In the genomic region with DNA sequence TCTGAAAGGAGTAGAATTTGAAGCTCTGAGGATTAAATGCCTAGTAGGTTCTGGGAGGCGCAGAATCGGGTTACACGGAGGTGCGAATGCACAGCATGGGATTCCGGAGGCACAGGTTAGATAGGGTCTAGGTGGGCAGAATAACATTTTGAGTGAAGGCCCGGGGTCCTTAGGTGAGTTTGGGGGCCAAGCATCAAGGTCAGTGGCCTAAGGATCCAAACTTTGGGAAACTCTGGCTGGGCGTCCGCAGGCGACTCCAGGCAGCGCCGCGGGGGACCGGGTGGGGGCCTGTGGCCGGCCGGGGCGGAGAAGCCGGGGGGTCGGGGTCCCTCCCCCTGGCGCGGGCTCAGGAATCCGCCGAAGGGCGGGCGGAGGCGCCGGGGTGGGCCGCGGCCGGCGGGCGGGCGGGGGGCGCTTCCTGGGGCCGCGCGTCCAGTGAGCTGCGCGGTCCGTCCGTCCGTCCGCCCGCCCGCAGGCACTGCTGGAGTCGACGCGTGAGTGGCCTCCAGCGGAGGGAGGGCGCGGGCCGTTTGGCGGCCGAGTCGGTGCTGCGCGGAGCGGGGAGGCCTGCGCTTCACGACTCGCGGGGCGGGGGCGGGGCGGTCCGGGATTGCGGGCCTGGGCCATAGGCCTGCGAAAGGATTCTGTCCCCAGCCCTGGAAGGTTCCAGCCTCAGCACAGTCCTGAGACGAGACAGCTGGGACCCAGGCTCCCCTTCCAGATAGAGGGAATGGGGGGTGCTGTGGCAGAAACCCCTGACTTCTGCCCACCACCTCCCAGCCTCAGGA, we compare ENCODE assay signal across 8 mouse cellular contexts. TPM values are rescaled to one million over a fixed set of nuclear protein-coding genes. Genes with fewer than 3 reads are reported as not detected.
DNase-seq lines count a peak whose midpoint lies in the region; ATAC-seq and TF ChIP-seq lines count a peak whose summit lies in the region.

No protein-coding gene starts in this region.

- no peaks in the 10 kb centered on the region for H3K9me3 ChIP-seq in kidney, postnatal 0 days (replicated peaks; ENCODE audit: low read length)
- H3K9me3 ChIP-seq in midbrain, embryonic 10.5 days (replicated peaks): no peaks in the 10 kb centered on the region

- TF ChIP-seq POLR2A in spleen, adult 2 months (IDR thresholded peaks at IDR 0.05; ENCODE audit: low read depth, low read length): no peak

- peak overlapping the region; percentile 38; the same call in 1 of the 2 replicates for H3K4me3 ChIP-seq in spleen, adult 2 months (ENCODE audit: extremely low read depth, insufficient read depth, insufficient read length)
- H3K4me3 ChIP-seq in kidney, postnatal 0 days (replicated peaks; ENCODE audit: low read depth, low read length): peak overlapping the region; percentile 58
- H3K4me3 ChIP-seq in midbrain, embryonic 10.5 days: peak overlapping the region; percentile 68

- ATAC-seq in kidney, postnatal 0 days (replicated peaks; ENCODE audit: low FRiP score, low read depth): peak; percentile 58

- H3K36me3 ChIP-seq in spleen, adult 2 months (ENCODE audit: control insufficient read depth, insufficient read depth, low read length): no peaks in the 10 kb centered on the region
- peaks cover 2% of the 10 kb centered on the region; the same call in 1 of the 2 replicates for H3K36me3 ChIP-seq in kidney, postnatal 0 days (ENCODE audit: insufficient read depth, low read length)
- peaks cover 23% of the 10 kb centered on the region for H3K36me3 ChIP-seq in midbrain, embryonic 10.5 days

- H3K4me1 ChIP-seq in spleen, adult 2 months (ENCODE audit: control insufficient read depth, insufficient read depth, insufficient read length): peaks cover 2% of the 10 kb centered on the region
- H3K4me1 ChIP-seq in kidney, postnatal 0 days (replicated peaks; ENCODE audit: insufficient read depth, low read length): peaks cover 12% of the 10 kb centered on the region; the same call in 1 of the 2 replicates
- H3K4me1 ChIP-seq in midbrain, embryonic 10.5 days: peaks cover 27% of the 10 kb centered on the region

- intact Hi-C loops in left cerebral cortex, postnatal 14 days (cut with DNase I): no loop called here

- peak overlapping the region; percentile 90 for H3K4me2 ChIP-seq in kidney, postnatal 0 days (ENCODE audit: low read length)

- H3K27ac ChIP-seq in spleen, adult 2 months (ENCODE audit: insufficient read depth, low read length): no peak overlapping the region; the same call in 1 of the 2 replicates
- H3K27ac ChIP-seq in kidney, postnatal 0 days: peak overlapping the region; percentile 85
- peak overlapping the region; percentile 90 for H3K27ac ChIP-seq in midbrain, embryonic 10.5 days (replicated peaks)

- peaks cover 13% of the 10 kb centered on the region for H3K27me3 ChIP-seq in spleen, adult 2 months (ENCODE audit: control insufficient read depth, insufficient read depth, low read length)
- H3K27me3 ChIP-seq in kidney, postnatal 0 days (ENCODE audit: insufficient read depth, low read length): no peaks in the 10 kb centered on the region
- H3K27me3 ChIP-seq in midbrain, embryonic 10.5 days (ENCODE audit: low read depth, poor library complexity, severe bottlenecking): peaks cover 10% of the 10 kb centered on the region; the same call in 1 of the 2 replicates

- DNase-seq in spleen, adult 2 months (ENCODE audit: low read depth in 1 of 2, low spot score in 2 of 2): no peak
- no peak for DNase-seq in spleen, adult 18-20 months
- DNase-seq in cerebellum, adult 8-10 months: peak; percentile 38
- peak; percentile 70 to 74 for DNase-seq in gastrocnemius, postnatal 4 days (ENCODE audit: low spot score in 2 of 2)
- DNase-seq in kidney, postnatal 0 days (ENCODE audit: low spot score): peak; percentile 58
- DNase-seq in midbrain, embryonic 10.5 days (ENCODE audit: low spot score): peak; percentile 65
- no peak for DNase-seq in frontal cortex, postnatal 10 days (ENCODE audit: low spot score in 2 of 2)
- DNase-seq in left cerebral cortex, postnatal 14 days (ENCODE audit: low spot score in 2 of 2): no peak

- no peak for TF ChIP-seq CTCF in spleen, adult 2 months (IDR thresholded peaks at IDR 0.05; ENCODE audit: extremely low read depth, insufficient read depth, insufficient read length, insufficient replicate concordance)
- 0 out of 2 replicates have a peak, but pooled peaks have one; percentile 1 for TF ChIP-seq CTCF in kidney, postnatal 0 days (IDR thresholded peaks at IDR 0.05; ENCODE audit: low read depth)

- peak overlapping the region; percentile 79 for H3K9ac ChIP-seq in kidney, postnatal 0 days (ENCODE audit: low read depth, low read length)

- 3% methylated on average over 56 of the region's 68 CpGs for WGBS in spleen, adult 2 months
- under 1% methylated on average over 58 of the region's 68 CpGs for WGBS in kidney, postnatal 0 days
- under 1% methylated on average over 57 of the region's 68 CpGs for WGBS in midbrain, embryonic 10.5 days

RNA-seq across cellular contexts. Expression of gene Efemp2, which starts 0.7 kb away (rescaled TPM):
- polyA plus RNA-seq in spleen, adult 2 months (2012; rRNA removed): 21.7 and 29.4 TPM in 2 replicates
- total RNA-seq in gastrocnemius, postnatal 4 days (2021): 10 to 100 TPM; 57.2 to 68.1 TPM
- 126 and 140 TPM in 2 replicates for polyA plus RNA-seq in kidney, postnatal 0 days (2015; fragmentation: Nextera tagmentation; extraction: Ambion mirVana)
- polyA plus RNA-seq in midbrain, embryonic 10.5 days (2016; fragmentation: Nextera tagmentation; extraction: Ambion mirVana): 67.6 and 69.1 TPM in 2 replicates
- 10 to 100 TPM; 14.5 to 15.9 TPM for total RNA-seq in left cerebral cortex, postnatal 14 days (2021)

RNA-seq across cellular contexts. Expression of gene Ctsw, which starts 6.2 kb away (rescaled TPM):
- 27.6 and 34.3 TPM in 2 replicates for polyA plus RNA-seq in spleen, adult 2 months (2012; rRNA removed)
- total RNA-seq in gastrocnemius, postnatal 4 days (2021): under 1 TPM in 1 of 2 experiments, not detected in 1; 0.16 TPM
- polyA plus RNA-seq in kidney, postnatal 0 days (2015; fragmentation: Nextera tagmentation; extraction: Ambion mirVana): 0.79 and 1.2 TPM in 2 replicates
- polyA plus RNA-seq in midbrain, embryonic 10.5 days (2016; fragmentation: Nextera tagmentation; extraction: Ambion mirVana): 1.7 and 2.7 TPM in 2 replicates
- 1 to 10 TPM; 2.2 to 2.7 TPM for total RNA-seq in left cerebral cortex, postnatal 14 days (2021)

RNA-seq across cellular contexts. Expression of gene Mus81, which starts 13.7 kb away (rescaled TPM):
- 41.5 and 53.9 TPM in 2 replicates for polyA plus RNA-seq in spleen, adult 2 months (2012; rRNA removed)
- 10 to 100 TPM; 28.9 to 30.9 TPM for total RNA-seq in gastrocnemius, postnatal 4 days (2021)
- 31.3 and 31.8 TPM in 2 replicates for polyA plus RNA-seq in kidney, postnatal 0 days (2015; fragmentation: Nextera tagmentation; extraction: Ambion mirVana)
- polyA plus RNA-seq in midbrain, embryonic 10.5 days (2016; fragmentation: Nextera tagmentation; extraction: Ambion mirVana): 41.3 and 47.0 TPM in 2 replicates
- total RNA-seq in left cerebral cortex, postnatal 14 days (2021): 10 to 100 TPM; 33.7 to 37.0 TPM

RNA-seq across cellular contexts. Expression of gene Fibp, which starts 14.1 kb away (rescaled TPM):
- polyA plus RNA-seq in spleen, adult 2 months (2012; rRNA removed): 80.4 and 131 TPM in 2 replicates
- total RNA-seq in gastrocnemius, postnatal 4 days (2021): 10 to 100 TPM; 62.3 to 71.1 TPM
- polyA plus RNA-seq in kidney, postnatal 0 days (2015; fragmentation: Nextera tagmentation; extraction: Ambion mirVana): 141 and 150 TPM in 2 replicates
- polyA plus RNA-seq in midbrain, embryonic 10.5 days (2016; fragmentation: Nextera tagmentation; extraction: Ambion mirVana): 98.0 and 111 TPM in 2 replicates
- total RNA-seq in left cerebral cortex, postnatal 14 days (2021): 10 to 100 TPM; 82.9 to 86.6 TPM

RNA-seq across cellular contexts. Expression of gene Cfl1, which starts 15.8 kb away (rescaled TPM):
- 427 and 734 TPM in 2 replicates for polyA plus RNA-seq in spleen, adult 2 months (2012; rRNA removed)
- total RNA-seq in gastrocnemius, postnatal 4 days (2021): 100 to 1,000 TPM; 557 to 593 TPM
- polyA plus RNA-seq in kidney, postnatal 0 days (2015; fragmentation: Nextera tagmentation; extraction: Ambion mirVana): 2,170 and 2,281 TPM in 2 replicates
- 3,131 and 3,331 TPM in 2 replicates for polyA plus RNA-seq in midbrain, embryonic 10.5 days (2016; fragmentation: Nextera tagmentation; extraction: Ambion mirVana)
- total RNA-seq in left cerebral cortex, postnatal 14 days (2021): 1,000 to 10,000 TPM; 1,767 to 1,844 TPM

Comparison
In these comparisons a context has a peak if more than half of its experiments do, and no peak if none do; other contexts are left out.
1. DNase-seq: peak in cerebellum, adult 8-10 months (single experiment), gastrocnemius, postnatal 4 days (2 of 2), kidney, postnatal 0 days (single experiment) and midbrain, embryonic 10.5 days (single experiment); none in spleen, adult 2 months (0 of 2), spleen, adult 18-20 months (0 of 2), frontal cortex, postnatal 10 days (0 of 2) and left cerebral cortex, postnatal 14 days (0 of 2).
2. Peak in every context shown above with its lines, with median percentiles within 50 percentile points of each other: H3K4me3 ChIP-seq.